Mouse (Mus musculus) bone marrow macrophage, adult 2 months (primary cell): ENCODE measurements around the gene Gm10401.

ENCODE experiments used
- CTCF ChIP-seq: IDR thresholded peaks from 2 replicates; pipeline ENCODE4 v1.5.1; 2012; ENCODE audit warnings: low read depth, mild to moderate bottlenecking, low read length, moderate library complexity
- POLR2A ChIP-seq: IDR thresholded peaks from 2 replicates; pipeline ENCODE4 v1.6.1; 2012; ENCODE audit warnings: mild to moderate bottlenecking, low read depth, low read length, borderline replicate concordance

GRCm38 (mm10) chr5:115049692-115050091 is 48.4 kb downstream of the Gm10401 start:
- no peak for TF ChIP-seq CTCF
- no peak for TF ChIP-seq POLR2A
